Mouse (Mus musculus): ENCODE results near the gene Cyp2a22.
"Not testable (repeated sequence)": the region's sequence is repeated elsewhere in the genome, so short reads cannot be mapped to it uniquely, and the experiment has no call there.

Gene Cyp2a22

GRCm38 (mm10) chr7:26939262-26939661 lies at the start of gene Cyp2a22:
Gene Cyp2a22 (minus strand): TSS chr7:26939384.
- DNase-seq (ENCODE audit: low spot score) = no peak

GRCm38 (mm10) chr7:26983151-26983550 lies 44.0 kb upstream of the Cyp2a22 start:
- not testable (repeated sequence) for DNase-seq (ENCODE audit: low spot score)

GRCm38 (mm10) chr7:26982551-26982950 lies 43.4 kb upstream of the Cyp2a22 start:
- DNase-seq (ENCODE audit: low spot score) = no peak

GRCm38 (mm10) chr7:26981937-26982336 lies 42.8 kb upstream of the Cyp2a22 start:
- DNase-seq (ENCODE audit: low spot score) = not testable (repeated sequence)

- DNase-seq (ENCODE audit: low spot score) = not testable (repeated sequence)
Observed at GRCm38 (mm10) chr7:26981464-26981863, 42.3 kb upstream of the Cyp2a22 start.

- not testable (repeated sequence) for DNase-seq (ENCODE audit: low spot score)
Observed at GRCm38 (mm10) chr7:26962371-26962770, 23.2 kb upstream of the Cyp2a22 start.

- DNase-seq (ENCODE audit: low spot score) = not testable (repeated sequence)
Observed at GRCm38 (mm10) chr7:26953306-26953705, 14.1 kb upstream of the Cyp2a22 start.

GRCm38 (mm10) chr7:26952671-26953070 lies 13.5 kb upstream of the Cyp2a22 start:
- DNase-seq (ENCODE audit: low spot score) = not testable (repeated sequence)

- not testable (repeated sequence) for DNase-seq (ENCODE audit: low spot score)
Observed at GRCm38 (mm10) chr7:26941320-26941925, 2.2 kb upstream of the Cyp2a22 start.

GRCm38 (mm10) chr7:26917114-26917513 lies 22.1 kb downstream of the Cyp2a22 start:
- not testable (repeated sequence) for DNase-seq (ENCODE audit: low spot score)
